Mouse (Mus musculus) layer of hippocampus, adult 18-20 months (tissue): ENCODE results near the gene Sprr2h. TPM values are rescaled to one million over a fixed set of nuclear protein-coding genes. Genes with fewer than 3 reads are reported as not detected.
A peak's percentile ranks its signal among the peaks of the same experiment; 100 is the strongest.

ENCODE experiments used
- DNase-seq, 2 experiments: peaks; one replicate each; pipeline ENCODE4 v3.0.0; 2022; ENCODE audit warnings: low spot score in 2 of 2
- long read RNA-seq: library from polyadenylated mRNA; stranded (forward); transcript quantifications from one replicate; pipeline ENCODE4 v2.0.0, GENCODE M21; 2021
- total RNA-seq, 2 experiments: library from RNA; stranded (reverse); gene quantifications; 2 replicates each; pipeline ENCODE4 v1.2.3; 2021

Sprr2h gene
- total RNA-seq = not detected
- long read RNA-seq = 0 reads

GRCm38 (mm10) chr3:92385385-92385784, at the start of gene Sprr2h:
TSS of gene Sprr2h (plus strand) at chr3:92385685.
- no peak for DNase-seq

- DNase-seq = no peak
Observed at GRCm38 (mm10) chr3:92336278-92336677, 49.2 kb upstream of the Sprr2h start.

- no peak for DNase-seq
Observed at GRCm38 (mm10) chr3:92338840-92339239, 46.6 kb upstream of the Sprr2h start, which contains the start of gene Sprr2d. TSS of gene Sprr2d (plus strand) at chr3:92339140.

- DNase-seq = no peak
Observed at GRCm38 (mm10) chr3:92351843-92352242, 33.6 kb upstream of the Sprr2h start, which contains the start of gene Sprr2e. TSS of gene Sprr2e (plus strand) at chr3:92352143.

- DNase-seq = no peak
Observed at GRCm38 (mm10) chr3:92361619-92362018, 23.9 kb upstream of the Sprr2h start.

- no peak for DNase-seq
Observed at GRCm38 (mm10) chr3:92364887-92365286, 20.6 kb upstream of the Sprr2h start, which contains the start of gene Sprr2f. TSS of gene Sprr2f (plus strand) at chr3:92365187.

GRCm38 (mm10) chr3:92373613-92374012, 11.9 kb upstream of the Sprr2h start:
- no peak for DNase-seq

- DNase-seq = peak in 1 of 2 experiments; percentile 6
Observed at GRCm38 (mm10) chr3:92394301-92394700, 8.8 kb downstream of the Sprr2h start.

GRCm38 (mm10) chr3:92407691-92408090, 22.2 kb downstream of the Sprr2h start, which contains the start of gene Sprr2i:
TSS of gene Sprr2i (plus strand) at chr3:92407991.
- no peak for DNase-seq

- DNase-seq = no peak
Observed at GRCm38 (mm10) chr3:92417782-92418181, 32.3 kb downstream of the Sprr2h start, which contains the start of gene Sprr2j-ps. TSS of gene Sprr2j-ps (plus strand) at chr3:92418082.

GRCm38 (mm10) chr3:92429323-92429722, 43.8 kb downstream of the Sprr2h start, which contains the start of gene Gm9774:
TSS of gene Gm9774 (minus strand) at chr3:92429423.
- no peak for DNase-seq

GRCm38 (mm10) chr3:92432282-92432681, 46.8 kb downstream of the Sprr2h start, which contains the start of gene Sprr2k:
TSS of gene Sprr2k (plus strand) at chr3:92432582.
- DNase-seq = no peak

Other genes with a start within 250 kb of the Sprr2h start
- not detected for gene Lelp1, start 242.9 kb upstream of the Sprr2h start, total RNA-seq
- not detected for gene Sprr2a1, start 169.9 kb upstream of the Sprr2h start, total RNA-seq
- not detected for gene Sprr2a2, start 169.8 kb upstream of the Sprr2h start, total RNA-seq
- gene Sprr2a3, start 100.3 kb upstream of the Sprr2h start, total RNA-seq = not detected
- not detected for gene Sprr2b, start 69.1 kb upstream of the Sprr2h start, total RNA-seq
- gene Sprr2d, start 46.5 kb upstream of the Sprr2h start, total RNA-seq = not detected
- gene Sprr2e, start 33.5 kb upstream of the Sprr2h start, total RNA-seq = not detected
- gene Sprr2f, start 20.5 kb upstream of the Sprr2h start, total RNA-seq = not detected
- not detected for gene Sprr2i, start 22.3 kb downstream of the Sprr2h start, total RNA-seq
- not detected for gene Sprr2j-ps, start 32.4 kb downstream of the Sprr2h start, total RNA-seq
- 1 to 10 TPM in 1 of 2 experiments, under 1 TPM in 1; 0.89 to 3.5 TPM for gene Gm9774, start 43.7 kb downstream of the Sprr2h start, total RNA-seq
- not detected for gene Sprr2k, start 46.9 kb downstream of the Sprr2h start, total RNA-seq
- gene Sprr1b, start 53.1 kb downstream of the Sprr2h start, total RNA-seq = not detected
- gene Sprr3, start 73.0 kb downstream of the Sprr2h start, total RNA-seq = not detected
- gene Sprr1a, start 100.2 kb downstream of the Sprr2h start, total RNA-seq = not detected
- not detected for gene Sprr4, start 114.8 kb downstream of the Sprr2h start, total RNA-seq
- gene 2310046K23Rik, start 148.8 kb downstream of the Sprr2h start, total RNA-seq = not detected
- gene Ivl, start 188.1 kb downstream of the Sprr2h start, total RNA-seq = not detected
- not detected for gene Smcp, start 203.3 kb downstream of the Sprr2h start, total RNA-seq
- gene 2210017I01Rik, start 221.8 kb downstream of the Sprr2h start, total RNA-seq = not detected
- not detected for gene Lce6a, start 236.0 kb downstream of the Sprr2h start, total RNA-seq